Mouse (Mus musculus) heart, embryonic 10.5 days (tissue): ENCODE measurements around the gene Ntng2. TPM values are rescaled to one million over a fixed set of nuclear protein-coding genes. Genes with fewer than 3 reads are reported as not detected.

Source experiments
- DNase-seq: peaks from one replicate; pipeline ENCODE4 v3.0.0-alpha.2; 2017; ENCODE audit warnings: low spot score
- H3K27ac ChIP-seq: fragments of 300-500 bp; sonication (generic); 2 replicates; pipeline ENCODE4 v1.5.1; 2016; ENCODE audit warnings: mild to moderate bottlenecking
- H3K27me3 ChIP-seq: fragments of 300-500 bp; sonication (generic); 2 replicates; pipeline ENCODE4 v1.6.1; 2016; ENCODE audit warnings: mild to moderate bottlenecking; ENCODE audit not compliant: poor library complexity, insufficient read depth, severe bottlenecking
- H3K36me3 ChIP-seq: fragments of 300-500 bp; sonication (generic); 2 replicates; pipeline ENCODE4 v1.6.1; 2016; ENCODE audit warnings: mild to moderate bottlenecking, moderate library complexity
- H3K4me1 ChIP-seq: fragments of 300-500 bp; sonication (generic); 2 replicates; pipeline ENCODE4 v1.6.1; 2016; ENCODE audit warnings: mild to moderate bottlenecking
- H3K4me3 ChIP-seq: fragments of 300-500 bp; sonication (generic); 2 replicates; pipeline ENCODE4 v1.5.1; 2016; ENCODE audit warnings: mild to moderate bottlenecking, moderate library complexity
- H3K9me3 ChIP-seq: fragments of 300-500 bp; sonication (generic); 2 replicates; pipeline ENCODE4 v1.6.1; 2016; ENCODE audit warnings: mild to moderate bottlenecking, moderate library complexity
- WGBS: fragments of 180-500 bp; shearing (Covaris S2); methylation state at CpG from one replicate; pipeline ENCODE4 v1.1.7; 2016; 5-methylcytosine and 5-hydroxymethylcytosine counted together
- polyA plus RNA-seq: library from polyadenylated mRNA; unstranded; fragments of >200 nt; fragmentation: Nextera tagmentation; extraction: Ambion mirVana; gene quantifications from 2 replicates; pipeline ENCODE4 v1.2.1, GENCODE M21; 2016

Ntng2 gene
- polyA plus RNA-seq, 1 experiment from 2014 or later: 0.87 TPM

DNA sequence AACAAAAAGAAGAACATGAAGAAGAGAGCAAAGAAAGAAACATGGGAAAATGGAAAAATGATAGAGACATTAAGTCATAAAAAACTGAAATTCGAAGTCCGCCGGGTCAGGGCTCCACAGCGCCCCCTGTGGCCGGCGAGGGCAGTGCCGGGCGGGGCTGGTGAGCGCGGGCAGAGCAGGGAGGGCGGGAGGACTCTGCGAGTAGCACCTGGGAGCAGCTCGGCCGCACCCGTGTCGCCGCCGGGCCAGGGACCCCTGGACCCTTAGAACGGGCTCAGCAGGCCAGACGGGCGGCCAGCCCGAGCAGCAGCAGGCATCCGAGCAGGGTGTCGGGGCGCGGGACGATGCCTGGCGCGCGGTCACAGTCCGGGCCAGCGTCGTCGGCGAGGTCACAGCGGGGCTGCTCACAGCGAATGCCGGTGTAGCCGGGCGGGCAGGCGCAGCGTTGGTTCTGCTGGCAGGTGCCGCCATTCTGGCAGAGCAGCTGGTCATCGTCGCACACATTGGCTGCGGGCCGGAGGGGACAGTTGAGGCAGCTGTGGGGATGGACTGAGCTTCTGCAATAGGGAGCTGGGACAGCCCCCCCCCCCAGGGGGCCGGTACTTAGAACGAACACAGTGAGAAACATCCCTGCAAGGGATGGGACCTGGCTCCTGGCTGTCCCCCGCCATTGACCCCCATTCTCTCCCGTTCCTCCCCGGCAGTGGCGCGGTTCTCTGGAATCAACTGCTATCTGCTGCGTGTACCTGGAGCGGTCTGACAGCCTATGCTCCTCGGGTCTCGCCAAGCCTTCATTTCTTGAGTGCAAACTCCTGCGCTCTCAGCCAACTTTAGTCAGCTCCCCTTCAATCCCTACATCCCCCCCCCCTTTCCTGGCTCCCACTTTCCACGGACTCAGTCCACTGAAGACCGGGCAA lies 58.0 kb downstream of the Ntng2 start:
- DNase-seq: peak; percentile 84
- under 1% methylated on average over 61 of the region's 61 CpGs for WGBS
- Histone ChIP-seq H3K36me3 (no peaks in the 10 kb centered on the region), H3K4me1 (peaks cover 34% of the 10 kb centered on the region), H3K27ac (peak overlapping the region; percentile 73), H3K9me3 (no peaks in the 10 kb centered on the region), H3K4me3 (peak overlapping the region; percentile 75), H3K27me3 (peaks cover 46% of the 10 kb centered on the region)

DNA sequence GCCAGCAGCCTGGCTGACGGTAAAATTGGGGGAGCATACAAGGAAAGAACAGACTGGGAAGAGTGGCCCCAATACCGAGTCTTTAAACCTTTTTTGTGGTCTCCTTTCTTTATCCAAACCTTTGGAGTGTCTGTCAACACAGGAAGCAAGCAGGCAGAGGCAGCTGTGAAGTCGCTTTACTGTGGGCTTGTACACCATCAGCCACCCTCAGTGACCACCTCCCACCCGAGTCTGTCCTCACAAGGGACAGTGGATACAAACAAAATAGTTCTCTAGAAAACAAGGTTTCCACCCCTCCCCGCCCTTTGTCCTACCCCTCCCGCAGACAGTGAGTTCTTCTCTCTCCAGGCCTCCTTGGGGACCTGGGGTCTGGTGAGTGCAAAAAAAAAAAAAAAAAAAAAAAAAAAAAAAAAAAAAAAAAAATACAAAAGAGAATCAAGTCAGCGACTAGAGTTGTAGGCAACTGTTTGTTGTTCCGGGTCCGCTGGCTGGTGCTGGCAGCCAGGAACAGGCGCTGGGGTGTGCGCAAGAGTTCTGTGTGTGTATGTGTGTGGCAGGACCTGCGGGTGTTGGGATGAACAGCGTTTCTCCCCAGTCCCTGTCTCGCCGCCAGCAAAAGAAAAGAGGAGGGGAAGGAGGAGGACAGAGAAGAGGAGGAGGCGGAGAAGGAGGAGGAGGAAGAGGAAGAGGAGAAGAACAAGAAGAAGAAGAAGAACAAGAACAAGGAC lies 58.8 kb downstream of the Ntng2 start:
- H3K27me3 ChIP-seq: peaks cover 44% of the 10 kb centered on the region
- no peaks in the 10 kb centered on the region for H3K36me3 ChIP-seq
- DNase-seq: peak; percentile 75
- peaks cover 34% of the 10 kb centered on the region for H3K4me1 ChIP-seq
- peak overlapping the region; percentile 75 for H3K4me3 ChIP-seq
- H3K27ac ChIP-seq: no peak overlapping the region; the same call in 1 of the 2 replicates
- WGBS: 18% methylated on average over 16 of the region's 16 CpGs
- no peaks in the 10 kb centered on the region for H3K9me3 ChIP-seq

DNA sequence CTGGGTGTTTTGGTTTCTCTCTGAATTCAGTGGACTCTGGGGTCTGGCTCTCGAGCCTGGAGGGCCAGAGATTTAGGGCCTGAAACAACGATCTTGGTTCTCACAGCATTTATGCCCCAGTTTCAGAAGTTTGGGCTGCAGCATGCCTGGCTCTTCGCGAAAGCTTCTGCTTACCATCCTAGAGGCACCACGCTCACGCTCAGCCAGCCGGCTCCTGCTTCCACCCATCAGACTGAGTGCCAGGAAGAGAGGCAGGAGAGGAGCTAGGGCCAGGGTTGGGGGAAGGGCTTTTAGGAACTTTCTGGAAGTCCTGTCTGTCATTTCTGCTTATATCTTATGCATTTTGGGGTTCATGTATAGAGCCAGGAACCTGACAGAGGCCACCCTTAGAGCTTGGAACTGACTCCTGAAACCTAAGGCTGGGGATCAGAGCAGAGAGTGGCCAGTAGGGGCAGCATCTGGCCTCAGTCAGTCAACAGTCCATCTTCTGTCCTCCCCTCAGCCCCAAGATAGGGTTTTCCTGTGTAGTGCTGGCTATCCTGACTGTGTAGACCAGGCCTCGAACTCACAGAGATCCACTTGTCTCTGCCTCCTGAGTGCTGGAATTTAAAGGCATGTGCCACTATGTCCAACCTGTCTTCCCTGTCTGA lies 60.1 kb downstream of the Ntng2 start:
- no peak overlapping the region for H3K27ac ChIP-seq
- 80% methylated on average over 8 of the region's 8 CpGs for WGBS
- no peaks in the 10 kb centered on the region for H3K9me3 ChIP-seq
- peaks cover 34% of the 10 kb centered on the region for H3K4me1 ChIP-seq
- H3K27me3 ChIP-seq: peaks cover 32% of the 10 kb centered on the region
- H3K4me3 ChIP-seq: no peak overlapping the region
- DNase-seq: peak; percentile 76
- no peaks in the 10 kb centered on the region for H3K36me3 ChIP-seq

DNA sequence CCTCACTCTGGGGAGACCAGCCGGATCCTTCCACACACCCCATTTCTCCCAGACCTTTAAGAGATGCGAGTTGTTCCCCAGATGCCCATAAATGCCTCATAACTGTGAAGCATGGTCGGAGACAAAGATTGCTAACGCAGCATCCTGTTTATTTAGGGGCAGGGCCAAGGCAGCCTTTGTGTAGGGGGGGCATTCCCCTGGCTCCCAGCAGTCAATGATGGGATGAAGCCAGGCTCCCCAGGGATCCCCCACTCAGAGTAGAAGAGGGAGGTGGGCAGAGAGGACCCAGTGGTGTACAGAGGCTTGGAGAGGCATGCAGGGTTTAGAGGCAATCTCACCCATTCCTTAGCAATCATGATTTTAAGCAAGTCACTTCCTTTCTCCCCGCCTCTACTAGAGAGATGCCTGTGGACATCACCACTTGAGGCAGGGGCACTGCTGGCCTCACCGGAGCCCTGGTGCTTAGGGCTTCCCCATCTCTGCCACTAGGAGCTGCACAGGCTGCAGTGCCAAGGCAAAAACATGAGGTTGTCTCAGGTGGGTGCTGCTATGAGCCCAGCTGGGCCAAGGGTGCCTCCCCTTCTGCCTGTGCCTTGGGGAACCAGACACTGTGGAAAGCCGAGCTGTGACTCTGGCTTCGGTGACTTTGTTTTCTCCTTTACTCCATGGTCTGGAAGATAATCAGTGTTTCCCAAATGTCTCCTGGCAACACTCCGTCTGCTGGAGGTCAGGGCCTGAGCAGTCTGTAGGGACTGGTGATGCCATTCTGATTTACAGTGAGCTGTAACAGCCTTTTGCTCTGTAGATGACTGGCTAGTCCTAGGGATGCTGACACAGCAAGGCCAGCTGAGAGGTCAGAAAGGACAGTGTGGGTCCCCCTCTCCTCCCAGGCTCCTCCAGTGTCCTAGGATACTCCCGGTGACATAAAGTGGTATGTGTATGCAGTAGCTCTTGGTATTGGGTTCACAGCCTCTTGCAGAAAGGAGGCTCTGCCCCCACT lies 61.3 kb downstream of the Ntng2 start:
- Histone ChIP-seq H3K27ac (no peak overlapping the region), H3K27me3 (peaks cover 20% of the 10 kb centered on the region), H3K9me3 (no peaks in the 10 kb centered on the region), H3K4me1 (peaks cover 34% of the 10 kb centered on the region), H3K4me3 (no peak overlapping the region), H3K36me3 (no peaks in the 10 kb centered on the region)
- 56% methylated on average over 10 of the region's 10 CpGs for WGBS
- peak; percentile 74 for DNase-seq

DNA sequence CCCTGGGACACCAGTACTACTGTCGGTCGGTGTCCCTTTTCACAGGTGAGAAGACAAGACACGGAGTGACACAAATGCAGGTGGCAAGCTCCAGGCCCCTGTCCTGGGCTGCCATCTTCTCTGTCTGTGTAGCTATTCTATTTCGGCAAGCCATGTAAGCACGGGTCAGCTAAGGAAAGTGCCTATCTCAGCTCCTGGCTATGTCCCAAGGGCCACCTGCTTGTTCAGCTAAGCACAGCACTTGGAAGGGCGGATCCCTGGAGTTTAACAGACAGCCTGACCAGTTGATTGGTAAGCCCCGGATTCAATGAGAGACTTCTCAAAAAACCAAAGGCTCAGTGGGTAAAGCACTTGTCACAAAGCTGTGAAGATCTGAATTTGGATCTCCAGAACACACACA lies 62.4 kb downstream of the Ntng2 start:
- WGBS: 81% methylated on average over 7 of the region's 7 CpGs
- no peak overlapping the region for H3K4me3 ChIP-seq
- H3K9me3 ChIP-seq: no peaks in the 10 kb centered on the region
- peaks cover 38% of the 10 kb centered on the region for H3K4me1 ChIP-seq
- H3K27me3 ChIP-seq: peaks cover 8% of the 10 kb centered on the region
- no peak for DNase-seq
- H3K36me3 ChIP-seq: no peaks in the 10 kb centered on the region
- H3K27ac ChIP-seq: no peak overlapping the region

DNA sequence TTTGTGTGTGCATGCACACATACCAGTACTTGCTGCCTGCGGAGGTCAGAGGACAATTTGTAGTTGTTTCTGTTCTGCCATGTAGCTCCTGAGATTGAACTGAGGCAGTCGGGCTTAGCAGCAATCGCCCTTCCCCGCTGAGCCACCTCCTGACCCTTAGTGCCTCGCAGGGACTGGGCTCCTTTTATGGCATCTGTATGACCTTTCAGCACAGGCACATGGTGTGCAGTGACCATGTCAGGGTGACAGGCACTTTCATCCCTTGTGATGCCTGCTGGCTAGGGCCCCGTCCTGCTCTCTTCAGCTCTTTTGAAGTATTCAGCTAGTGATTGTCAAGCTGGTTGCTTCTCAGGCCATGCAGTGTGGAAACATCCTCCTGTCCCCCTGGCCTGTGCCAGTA lies 66.6 kb downstream of the Ntng2 start:
- Histone ChIP-seq H3K36me3 (0 out of 2 replicates have a peak, but pooled peaks cover 6% of the 10 kb centered on the region), H3K27ac (no peak overlapping the region), H3K4me1 (peaks cover 33% of the 10 kb centered on the region), H3K9me3 (no peaks in the 10 kb centered on the region), H3K27me3 (no peaks in the 10 kb centered on the region; the same call in 1 of the 2 replicates), H3K4me3 (no peak overlapping the region)
- 45% methylated on average over 6 of the region's 6 CpGs for WGBS
- peak; percentile 75 for DNase-seq

DNA sequence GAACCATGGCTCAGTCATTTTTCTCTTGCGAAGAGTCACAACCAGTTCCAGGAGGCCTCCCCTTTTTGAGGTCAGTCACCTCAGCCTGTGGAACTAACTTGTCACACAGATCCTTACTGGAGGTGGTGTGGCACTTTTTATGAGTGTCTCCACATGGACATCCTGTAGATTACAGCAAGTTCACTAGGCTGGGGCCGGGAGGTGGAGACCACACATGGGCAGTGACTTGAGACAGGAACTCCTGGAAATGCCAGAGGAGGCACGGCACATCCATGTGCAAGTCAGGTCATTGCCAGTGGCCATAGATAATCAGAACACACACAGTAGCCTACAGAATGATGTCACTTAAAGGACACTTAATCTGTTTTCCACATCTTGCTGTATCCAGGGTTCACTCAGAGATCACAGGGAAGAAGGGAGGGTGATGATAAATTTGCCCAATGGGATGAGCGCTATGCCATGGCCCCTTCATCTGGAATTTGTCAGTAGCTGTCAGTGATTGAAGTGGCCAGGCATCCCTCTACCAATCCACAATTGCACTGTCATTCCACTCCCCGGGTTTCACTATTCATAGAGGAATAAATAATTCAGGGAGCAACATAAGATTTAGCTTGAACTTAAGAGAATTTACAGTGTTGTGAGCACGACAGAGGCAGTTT lies 69.4 kb downstream of the Ntng2 start:
- 37% methylated on average over 6 of the region's 6 CpGs for WGBS
- Histone ChIP-seq H3K4me3 (0 out of 2 replicates have a peak overlapping the region, but pooled peaks have one; percentile 2), H3K27me3 (no peaks in the 10 kb centered on the region), H3K9me3 (no peaks in the 10 kb centered on the region), H3K4me1 (peaks cover 30% of the 10 kb centered on the region), H3K27ac (no peak overlapping the region), H3K36me3 (peaks cover 33% of the 10 kb centered on the region)
- peak; percentile 77 for DNase-seq

DNA sequence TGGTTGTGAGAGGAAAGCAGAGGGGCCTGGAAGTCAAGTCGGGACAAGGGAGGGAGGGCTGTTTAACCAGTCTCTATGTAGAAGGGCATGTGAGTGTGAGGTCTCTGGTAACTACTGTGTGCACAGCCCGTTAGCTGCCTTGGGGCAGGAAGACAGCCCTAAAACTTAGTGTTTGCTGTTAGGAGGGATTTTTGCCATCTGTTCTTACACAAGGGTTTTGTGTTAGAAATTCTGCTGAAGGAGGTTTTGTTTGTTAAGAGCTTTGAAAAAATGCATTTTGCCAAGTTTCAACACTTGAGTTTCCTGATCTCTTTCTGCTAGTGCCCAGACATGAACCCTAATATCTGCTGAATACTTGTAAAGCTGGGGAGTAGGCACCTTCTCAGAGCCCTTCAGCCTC lies 71.7 kb downstream of the Ntng2 start:
- H3K27ac ChIP-seq: no peak overlapping the region
- H3K4me3 ChIP-seq: no peak overlapping the region
- DNase-seq: no peak
- peaks cover 26% of the 10 kb centered on the region for H3K4me1 ChIP-seq
- 74% methylated on average over 2 of the region's 2 CpGs for WGBS
- peaks cover 56% of the 10 kb centered on the region for H3K36me3 ChIP-seq
- no peaks in the 10 kb centered on the region for H3K27me3 ChIP-seq
- H3K9me3 ChIP-seq: no peaks in the 10 kb centered on the region

DNA sequence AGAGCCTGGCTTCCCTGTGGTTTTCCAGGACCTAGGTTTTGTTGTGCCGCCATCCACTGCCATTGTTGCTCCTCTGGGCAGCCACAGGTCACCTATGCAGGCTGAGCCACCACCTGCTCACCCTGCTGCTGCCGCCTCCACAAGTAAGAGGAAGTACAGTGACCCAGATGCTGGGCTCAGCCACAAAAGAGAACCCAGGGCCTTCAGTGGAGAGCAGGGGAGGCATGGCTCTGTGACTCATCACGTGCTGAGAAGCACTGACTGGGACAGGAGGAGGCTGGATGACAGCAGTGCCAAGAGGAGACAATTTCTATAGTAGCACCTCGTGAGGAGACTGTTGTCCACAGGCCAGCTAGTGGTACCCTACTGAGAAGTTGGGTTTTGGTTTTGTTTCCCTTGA lies 73.0 kb downstream of the Ntng2 start:
- no peak for DNase-seq
- no peaks in the 10 kb centered on the region for H3K9me3 ChIP-seq
- H3K36me3 ChIP-seq: peaks cover 69% of the 10 kb centered on the region
- H3K27me3 ChIP-seq: no peaks in the 10 kb centered on the region
- WGBS: 85% methylated on average over 4 of the region's 4 CpGs
- peaks cover 23% of the 10 kb centered on the region for H3K4me1 ChIP-seq
- no peak overlapping the region for H3K4me3 ChIP-seq
- no peak overlapping the region for H3K27ac ChIP-seq

DNA sequence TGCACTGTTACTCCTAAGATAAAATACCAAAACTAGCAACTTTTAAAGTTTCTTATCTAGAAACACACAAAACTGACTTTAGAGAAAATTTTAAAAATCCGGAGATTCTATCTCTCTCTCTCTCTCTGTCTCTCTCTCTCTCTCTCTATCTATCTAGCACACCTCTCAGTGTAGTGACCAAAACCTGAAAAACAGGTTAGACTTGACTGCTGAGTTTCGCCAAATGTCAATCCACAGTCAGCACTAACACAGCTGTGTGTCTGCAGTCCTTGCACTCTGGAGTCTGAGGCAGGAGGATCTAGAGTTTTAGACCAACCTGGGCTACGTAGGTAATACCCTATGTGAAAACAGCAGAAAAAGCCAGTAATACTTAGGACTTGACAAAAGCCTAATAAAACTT lies 77.9 kb downstream of the Ntng2 start:
- 83% methylated on average over 3 of the region's 3 CpGs for WGBS
- DNase-seq: no peak
- Histone ChIP-seq H3K4me3 (no peak overlapping the region), H3K9me3 (no peaks in the 10 kb centered on the region), H3K4me1 (no peaks in the 10 kb centered on the region), H3K36me3 (peaks cover 94% of the 10 kb centered on the region), H3K27ac (no peak overlapping the region), H3K27me3 (no peaks in the 10 kb centered on the region)

DNA sequence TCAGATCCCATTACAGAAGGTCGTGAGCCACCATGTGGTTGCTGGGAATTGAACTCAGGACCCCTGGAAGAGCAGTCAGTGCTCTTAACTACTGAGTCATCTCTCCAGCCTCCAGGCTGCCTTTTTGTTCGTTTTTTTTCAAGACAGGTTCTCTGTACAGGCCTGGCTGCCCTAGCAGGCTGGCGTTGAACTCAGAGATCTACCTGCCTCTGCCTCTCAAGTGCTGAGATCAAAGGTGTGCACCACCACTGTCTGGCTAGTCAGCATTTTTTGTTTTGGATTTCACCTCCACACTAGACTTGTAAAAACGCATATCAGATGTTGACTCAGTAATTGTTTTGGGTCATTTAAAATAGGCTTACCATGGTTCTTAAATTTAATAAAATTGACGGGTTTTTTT lies 84.7 kb downstream of the Ntng2 start:
- peaks cover 77% of the 10 kb centered on the region for H3K36me3 ChIP-seq
- 94% methylated on average over 5 of the region's 5 CpGs for WGBS
- DNase-seq: no peak

More for the DNA sequence above, 84.7 kb downstream of the Ntng2 start:
- no peaks in the 10 kb centered on the region for H3K9me3 ChIP-seq
- no peak overlapping the region for H3K4me3 ChIP-seq
- H3K27ac ChIP-seq: no peak overlapping the region
- H3K27me3 ChIP-seq: no peaks in the 10 kb centered on the region
- no peaks in the 10 kb centered on the region for H3K4me1 ChIP-seq
